Mouse (Mus musculus): ENCODE measurements around the gene Slc2a12. TPM values are rescaled to one million over a fixed set of nuclear protein-coding genes. Genes with fewer than 3 reads are reported as not detected.

Gene Slc2a12
- total RNA-seq (2021) = 1 to 10 TPM; 3.1 to 6.0 TPM
- long read RNA-seq, experiment 1, full-length matches to known transcripts = 2 of 4 reads
- long read RNA-seq, experiment 1, partial matches to known transcripts = 1 of 4 reads
- long read RNA-seq, experiment 1, other reads (novel, unspliced or antisense) = 1 of 4 reads
- long read RNA-seq, experiment 2, full-length matches to known transcripts = 1 of 3 reads
- long read RNA-seq, experiment 2, partial matches to known transcripts = 0 of 3 reads
- long read RNA-seq, experiment 2, other reads (novel, unspliced or antisense) = 2 of 3 reads

GRCm38 (mm10) chr10:22644853-22645491, at the start of gene Slc2a12:
Slc2a12 (plus strand) TSS chr10:22645011.
- peak; percentile 62 for TF ChIP-seq CTCF (conservative IDR thresholded peaks at IDR 0.05)
- peak within 1 kb of the TSS; percentile 93 for H3K27ac ChIP-seq
- H3K4me3 ChIP-seq = peak within 1 kb of the TSS; percentile 75
- peak; percentile 38 to 62 for DNase-seq (ENCODE audit: low spot score in 2 of 2)

GRCm38 (mm10) chr10:22598908-22599480, 45.8 kb upstream of the Slc2a12 start:
- no peak for TF ChIP-seq CTCF (conservative IDR thresholded peaks at IDR 0.05)
- no peak for DNase-seq (ENCODE audit: low spot score in 2 of 2)
- no peak overlapping the region for H3K27ac ChIP-seq
- no peak overlapping the region for H3K4me3 ChIP-seq

- no peak overlapping the region for H3K4me3 ChIP-seq
- DNase-seq (ENCODE audit: low spot score in 2 of 2) = no peak
- TF ChIP-seq CTCF (conservative IDR thresholded peaks at IDR 0.05) = no peak
- no peak overlapping the region for H3K27ac ChIP-seq
Measured at GRCm38 (mm10) chr10:22601046-22601445, 43.8 kb upstream of the Slc2a12 start.

GRCm38 (mm10) chr10:22604801-22605200, 40.0 kb upstream of the Slc2a12 start:
- TF ChIP-seq CTCF (conservative IDR thresholded peaks at IDR 0.05) = no peak
- no peak overlapping the region for H3K27ac ChIP-seq
- H3K4me3 ChIP-seq = no peak overlapping the region
- no peak for DNase-seq (ENCODE audit: low spot score in 2 of 2)

- no peak for TF ChIP-seq CTCF (conservative IDR thresholded peaks at IDR 0.05)
- no peak overlapping the region for H3K27ac ChIP-seq
- no peak for DNase-seq (ENCODE audit: low spot score in 2 of 2)
- no peak overlapping the region for H3K4me3 ChIP-seq
Measured at GRCm38 (mm10) chr10:22608273-22608672, 36.5 kb upstream of the Slc2a12 start.

GRCm38 (mm10) chr10:22608799-22609357, 35.9 kb upstream of the Slc2a12 start:
- DNase-seq (ENCODE audit: low spot score in 2 of 2) = peak; percentile 59 to 65
- peak overlapping the region; percentile 57; the same call in 1 of the 2 replicates for H3K27ac ChIP-seq
- TF ChIP-seq CTCF (conservative IDR thresholded peaks at IDR 0.05) = no peak
- peak overlapping the region; percentile 46 for H3K4me3 ChIP-seq

GRCm38 (mm10) chr10:22613301-22613700, 31.5 kb upstream of the Slc2a12 start:
- no peak overlapping the region for H3K27ac ChIP-seq
- no peak for DNase-seq (ENCODE audit: low spot score in 2 of 2)
- TF ChIP-seq CTCF (conservative IDR thresholded peaks at IDR 0.05) = no peak
- H3K4me3 ChIP-seq = no peak overlapping the region

- Histone ChIP-seq H3K4me3 (no peak overlapping the region), H3K27ac (no peak overlapping the region)
- no peak for DNase-seq (ENCODE audit: low spot score in 2 of 2)
- TF ChIP-seq CTCF (conservative IDR thresholded peaks at IDR 0.05) = no peak
Measured at GRCm38 (mm10) chr10:22614554-22614953, 30.3 kb upstream of the Slc2a12 start.

GRCm38 (mm10) chr10:22615309-22615708, 29.5 kb upstream of the Slc2a12 start:
- no peak overlapping the region for H3K27ac ChIP-seq
- no peak overlapping the region for H3K4me3 ChIP-seq
- no peak for TF ChIP-seq CTCF (conservative IDR thresholded peaks at IDR 0.05)
- no peak for DNase-seq (ENCODE audit: low spot score in 2 of 2)

- DNase-seq (ENCODE audit: low spot score in 2 of 2) = peak; percentile 37 to 58
- TF ChIP-seq CTCF (conservative IDR thresholded peaks at IDR 0.05) = peak; percentile 88
- Histone ChIP-seq H3K4me3 (no peak overlapping the region), H3K27ac (no peak overlapping the region)
Measured at GRCm38 (mm10) chr10:22618842-22619241, 26.0 kb upstream of the Slc2a12 start.

- no peak for DNase-seq (ENCODE audit: low spot score in 2 of 2)
- no peak for TF ChIP-seq CTCF (conservative IDR thresholded peaks at IDR 0.05)
- Histone ChIP-seq H3K4me3 (no peak overlapping the region), H3K27ac (no peak overlapping the region)
Measured at GRCm38 (mm10) chr10:22628832-22629231, 16.0 kb upstream of the Slc2a12 start.

- Histone ChIP-seq H3K27ac (no peak overlapping the region), H3K4me3 (no peak overlapping the region)
- no peak for TF ChIP-seq CTCF (conservative IDR thresholded peaks at IDR 0.05)
- DNase-seq (ENCODE audit: low spot score in 2 of 2) = no peak
Measured at GRCm38 (mm10) chr10:22631103-22631502, 13.7 kb upstream of the Slc2a12 start.

- no peak for DNase-seq (ENCODE audit: low spot score in 2 of 2)
- Histone ChIP-seq H3K4me3 (no peak overlapping the region), H3K27ac (no peak overlapping the region)
- TF ChIP-seq CTCF (conservative IDR thresholded peaks at IDR 0.05) = no peak
Measured at GRCm38 (mm10) chr10:22631528-22631927, 13.3 kb upstream of the Slc2a12 start.
